Mouse (Mus musculus) liver, embryonic 15.5 days (tissue): ENCODE measurements around the gene Gm44973. TPM values are rescaled to one million over a fixed set of nuclear protein-coding genes. Genes with fewer than 3 reads are reported as not detected.

Experiments
- polyA plus RNA-seq: library from polyadenylated mRNA; unstranded; fragments of >200 nt; fragmentation: Nextera tagmentation; extraction: Ambion mirVana; gene quantifications from 2 replicates; pipeline ENCODE4 v1.2.1, GENCODE M21; 2015

Gm44973 gene
- polyA plus RNA-seq, 1 experiment from 2014 or later, result 0.53 TPM

Other genes starting within 250 kb of the Gm44973 start
- not detected in 2 replicates for gene Fam71e2, start 244.2 kb upstream of the Gm44973 start, polyA plus RNA-seq
- gene Il11, start 232.6 kb upstream of the Gm44973 start, polyA plus RNA-seq, result 0.06 TPM in 1 of 2 replicates, not detected in the other
- gene Tmem190, start 232.6 kb upstream of the Gm44973 start, polyA plus RNA-seq, result 0.21 TPM in 1 of 2 replicates, not detected in the other
- gene Tmem238, start 225.8 kb upstream of the Gm44973 start, polyA plus RNA-seq, result 9.5 and 10.3 TPM in 2 replicates
- 169 and 173 TPM in 2 replicates for gene Rpl28, start 222.6 kb upstream of the Gm44973 start, polyA plus RNA-seq
- gene Ube2s, start 202.9 kb upstream of the Gm44973 start, polyA plus RNA-seq, result 302 and 318 TPM in 2 replicates
- gene Shisa7, start 170.8 kb upstream of the Gm44973 start, polyA plus RNA-seq, result not detected in 2 replicates
- gene Isoc2b, start 145.2 kb upstream of the Gm44973 start, polyA plus RNA-seq, result 3.7 and 3.8 TPM in 2 replicates
- 0.68 and 0.77 TPM in 2 replicates for gene Isoc2a, start 138.3 kb upstream of the Gm44973 start, polyA plus RNA-seq
- not detected in 2 replicates for gene Gm36210, start 109.0 kb upstream of the Gm44973 start, polyA plus RNA-seq
- 1.7 TPM in 2 replicates for gene Zfp628, start 100.3 kb upstream of the Gm44973 start, polyA plus RNA-seq
- 0.23 and 0.45 TPM in 2 replicates for gene Nat14, start 93.5 kb upstream of the Gm44973 start, polyA plus RNA-seq
- 0.15 TPM in 2 replicates for gene Ssc5d, start 89.7 kb upstream of the Gm44973 start, polyA plus RNA-seq
- 0.07 TPM in 1 of 2 replicates, not detected in the other for gene Sbk2, start 51.1 kb upstream of the Gm44973 start, polyA plus RNA-seq
- gene Sbk3, start 44.3 kb upstream of the Gm44973 start, polyA plus RNA-seq, result not detected in 2 replicates
- 3.3 and 4.6 TPM in 2 replicates for gene Zfp579, start 19.3 kb upstream of the Gm44973 start, polyA plus RNA-seq
- 9.3 and 10.0 TPM in 2 replicates for gene Zfp524, start 1.1 kb upstream of the Gm44973 start, polyA plus RNA-seq
- gene Fiz1, start 799 bp upstream of the Gm44973 start, polyA plus RNA-seq, result 15.6 and 17.9 TPM in 2 replicates
- 1.3 and 1.5 TPM in 2 replicates for gene Zfp865, start 4.9 kb downstream of the Gm44973 start, polyA plus RNA-seq
- 0.28 and 0.40 TPM in 2 replicates for gene Ccdc106, start 5.1 kb downstream of the Gm44973 start, polyA plus RNA-seq
- not detected in 2 replicates for gene 4632433K11Rik, start 18.6 kb downstream of the Gm44973 start, polyA plus RNA-seq
- gene Zfp784, start 22.9 kb downstream of the Gm44973 start, polyA plus RNA-seq, result 1.2 and 1.4 TPM in 2 replicates
- gene Zfp580, start 36.0 kb downstream of the Gm44973 start, polyA plus RNA-seq, result 1.7 and 2.0 TPM in 2 replicates
- 59.4 and 60.8 TPM in 2 replicates for gene U2af2, start 46.6 kb downstream of the Gm44973 start, polyA plus RNA-seq
- 49.2 and 54.5 TPM in 2 replicates for gene Epn1, start 64.7 kb downstream of the Gm44973 start, polyA plus RNA-seq
- not detected in 2 replicates for gene Rfpl4, start 101.5 kb downstream of the Gm44973 start, polyA plus RNA-seq
- 0.18 and 0.21 TPM in 2 replicates for gene Rasl2-9, start 110.5 kb downstream of the Gm44973 start, polyA plus RNA-seq
- gene Vmn1r55, start 134.2 kb downstream of the Gm44973 start, polyA plus RNA-seq, result not detected in 2 replicates
- not detected in 2 replicates for gene Vmn1r56, start 181.3 kb downstream of the Gm44973 start, polyA plus RNA-seq
- gene Vmn1r57, start 203.0 kb downstream of the Gm44973 start, polyA plus RNA-seq, result not detected in 2 replicates